Mouse (Mus musculus) hematopoietic stem cell, adult 5-6 weeks (primary cell): ENCODE measurements around the gene Ripply1. TPM values are rescaled to one million over a fixed set of nuclear protein-coding genes. Genes with fewer than 3 reads are reported as not detected.
"Not testable (repeated sequence)": the region's sequence is repeated elsewhere in the genome, so short reads cannot be mapped to it uniquely, and the experiment has no call there.

Source experiments
- ATAC-seq, 2 experiments: fragments of 125-278 bp in 1 of 2; replicated peaks in 1 of 2; 2 replicates each; pipeline ENCODE4 v1.8.0; 2016 to 2017; ENCODE audit warnings: inconsistent platforms in 2 of 2, mild to moderate bottlenecking in 2 of 2, moderate number of reproducible peaks in 2 of 2, low read depth in 1 of 2, moderate TSS enrichment in 1 of 2; ENCODE audit not compliant: low FRiP score in 2 of 2, poor library complexity in 2 of 2, severe bottlenecking in 2 of 2, insufficient read depth in 1 of 2, low TSS enrichment in 1 of 2
- total RNA-seq: library from RNA; stranded (forward); fragments of 172-1452, 232-1000 nt; gene quantifications from 2 replicates; pipeline ENCODE4 v1.2.3, GENCODE M21; 2017

The Ripply1 gene
- total RNA-seq, 1 experiment from 2014 or later: not detected

DNA sequence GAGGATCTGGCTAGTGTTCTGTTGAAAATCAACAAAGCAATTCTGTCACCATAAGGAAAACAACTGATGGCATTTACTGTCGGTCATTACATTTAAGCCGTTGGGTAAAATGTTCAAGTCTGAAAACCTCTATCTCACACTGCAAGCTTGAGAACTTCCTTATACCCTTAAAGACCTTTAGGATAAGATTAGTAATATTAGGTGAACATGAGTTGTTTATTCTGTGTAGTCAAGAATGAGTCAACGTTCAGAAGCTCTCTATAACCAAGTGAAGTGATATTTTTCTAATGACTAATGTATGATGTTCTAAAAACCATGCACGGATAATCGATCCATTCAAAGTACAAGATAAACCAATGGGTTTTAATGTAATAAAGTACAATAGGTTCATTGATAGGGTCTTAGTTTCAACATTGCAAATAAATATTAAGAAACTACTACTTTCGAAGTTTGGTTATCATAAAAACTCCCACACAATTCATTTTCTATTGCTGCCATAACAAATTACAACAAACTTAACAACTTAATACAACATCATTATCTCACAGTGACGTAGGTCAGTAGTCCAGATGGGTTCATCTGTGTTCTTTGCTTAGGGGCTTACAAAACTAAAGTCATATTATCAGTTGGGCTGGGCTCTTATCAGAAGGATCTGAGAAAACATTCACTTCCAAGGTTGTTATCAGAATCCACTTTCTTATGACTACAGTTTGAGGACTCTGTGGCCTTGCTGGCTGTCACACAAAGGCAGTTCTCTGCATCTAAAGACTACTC is 12.1 kb upstream of the Ripply1 start:
- ATAC-seq: no peak

DNA sequence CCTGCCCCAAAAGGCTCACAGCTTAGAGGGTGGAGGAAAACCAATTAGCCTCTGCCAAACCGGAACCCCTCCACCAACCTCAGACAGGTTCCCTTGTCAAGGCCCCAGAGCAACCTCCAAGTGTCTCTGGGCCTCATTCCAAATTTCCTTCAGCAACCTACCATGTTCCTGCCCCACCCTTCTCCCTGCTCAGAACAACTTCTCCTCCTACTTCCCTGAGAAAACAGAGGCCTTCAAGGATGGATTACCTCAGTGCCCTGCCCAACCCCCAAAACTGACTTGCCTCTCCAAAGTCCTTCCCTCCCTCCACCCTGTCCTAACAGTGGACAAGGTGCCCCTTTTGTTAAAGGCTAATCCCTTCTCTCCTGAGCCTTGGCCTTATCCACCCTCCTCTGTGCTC is 3.6 kb upstream of the Ripply1 start:
- ATAC-seq: peak; percentile 76 to 96

DNA sequence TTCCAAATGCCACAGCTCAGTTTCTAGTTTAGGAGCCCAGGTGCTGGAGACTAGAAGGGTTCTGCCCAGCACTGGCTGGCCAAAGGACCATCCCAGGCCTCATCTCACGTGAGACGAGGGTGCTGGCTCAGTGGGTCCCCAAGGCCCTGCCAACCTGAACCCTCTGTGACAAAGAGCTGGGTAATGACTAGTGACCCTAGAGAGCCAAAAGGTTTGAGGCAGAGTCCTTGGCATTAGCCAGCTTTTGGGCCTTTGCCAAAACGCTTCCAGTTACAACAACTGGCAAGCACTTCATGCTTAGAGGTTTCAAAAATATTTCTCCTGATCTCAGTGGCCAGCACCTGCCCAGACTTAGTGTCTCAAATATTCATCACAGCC is 881 bp upstream of the Ripply1 start:
- ATAC-seq: no peak

DNA sequence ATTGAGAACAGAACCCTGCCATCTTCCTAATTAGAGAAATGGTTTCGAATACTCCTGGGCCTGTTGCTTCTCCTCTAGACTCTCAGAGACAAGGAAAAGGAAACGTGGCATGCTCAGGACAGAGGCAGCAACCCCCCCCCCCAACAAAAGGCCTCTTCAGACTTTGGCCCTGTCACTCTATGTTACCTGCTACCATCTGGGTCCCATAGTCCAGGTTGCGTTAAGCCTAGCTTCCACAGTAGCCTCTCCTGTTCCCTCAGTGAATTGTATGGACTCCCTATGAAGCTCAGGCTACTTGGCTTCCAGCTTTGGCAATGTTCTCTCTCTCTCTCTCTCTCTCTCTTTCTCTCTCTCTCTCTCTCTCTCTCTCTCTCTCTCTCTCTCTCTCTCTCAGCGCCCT is 590 bp downstream of the Ripply1 start:
- no peak for ATAC-seq

DNA sequence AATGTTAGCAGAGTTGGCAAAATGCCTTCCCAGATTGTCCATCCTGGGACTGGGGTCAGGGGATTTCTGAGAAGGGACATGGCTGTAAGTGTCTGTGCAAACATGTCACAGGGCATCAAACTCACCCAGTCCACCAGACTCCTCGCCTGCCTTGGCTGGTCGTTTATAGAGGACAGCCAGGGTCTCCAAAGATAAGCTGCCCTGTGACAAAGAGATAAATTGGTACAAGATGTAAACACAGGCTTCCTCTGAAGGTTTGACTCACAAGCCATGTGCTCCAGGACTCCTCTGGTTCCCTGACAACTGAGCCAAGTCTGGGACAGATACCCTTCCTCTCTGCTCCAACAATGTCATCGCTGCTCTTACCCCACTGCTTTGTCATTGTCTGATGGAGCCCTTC is 1.2 kb downstream of the Ripply1 start:
- ATAC-seq: no peak

DNA sequence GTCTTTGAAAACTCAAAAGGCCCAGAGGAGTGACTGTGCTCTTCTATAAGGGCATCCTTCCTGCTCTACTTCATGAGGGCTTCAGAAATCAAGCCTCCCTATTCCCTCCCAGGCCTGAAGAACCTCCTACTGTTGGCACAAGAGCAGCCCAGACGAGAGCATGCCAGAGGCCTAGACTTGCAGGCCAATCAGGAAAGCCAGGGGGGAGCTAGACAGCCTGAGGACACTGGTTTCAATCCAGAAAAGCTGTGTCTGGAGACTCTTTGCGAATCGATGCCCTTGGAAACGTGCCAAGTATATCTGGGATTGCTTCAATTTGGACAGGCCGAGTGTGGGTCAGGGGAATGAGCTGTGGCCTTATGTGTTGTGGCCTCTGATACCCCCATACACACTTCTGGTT is 2.8 kb downstream of the Ripply1 start:
- ATAC-seq: no peak

DNA sequence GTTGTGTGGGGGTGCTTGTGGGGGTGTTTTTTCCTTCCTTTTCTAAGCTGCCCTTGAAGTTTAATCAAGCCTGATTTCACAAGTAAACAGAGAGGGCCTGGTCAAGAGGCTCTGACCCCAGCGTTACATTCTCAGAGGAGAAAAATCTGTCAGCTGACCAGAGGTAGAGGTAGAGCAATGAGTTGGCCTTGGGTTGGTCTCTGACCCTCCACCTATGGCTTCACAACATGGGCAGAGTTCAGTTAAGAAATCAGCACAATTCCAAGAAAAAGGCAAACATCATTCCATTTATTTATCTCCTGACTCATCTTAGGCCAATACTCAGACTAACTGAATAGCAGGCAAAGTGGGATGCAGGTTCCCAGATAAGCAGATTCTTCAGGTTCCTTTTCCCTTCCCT is 3.3 kb downstream of the Ripply1 start:
- ATAC-seq: no peak

DNA sequence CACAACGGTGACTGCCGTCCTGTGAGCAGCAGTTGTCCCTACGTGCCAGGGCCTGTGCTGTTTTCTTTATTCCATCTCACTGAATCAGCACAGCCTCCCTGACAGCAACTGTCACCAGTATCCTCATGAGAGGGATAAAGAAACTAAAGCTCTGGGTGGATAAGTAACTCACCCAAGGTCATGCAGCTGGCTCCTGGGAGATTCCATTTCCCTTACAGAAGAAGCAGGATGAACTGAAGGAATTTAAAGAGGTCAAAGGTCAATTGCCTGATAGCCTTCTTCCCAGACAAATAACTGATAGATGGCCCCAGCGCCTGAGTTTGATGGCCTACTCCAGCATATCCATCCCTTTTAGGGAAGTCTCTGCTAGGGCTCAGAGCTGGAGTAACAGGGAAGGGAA is 4.8 kb downstream of the Ripply1 start:
- no peak for ATAC-seq

DNA sequence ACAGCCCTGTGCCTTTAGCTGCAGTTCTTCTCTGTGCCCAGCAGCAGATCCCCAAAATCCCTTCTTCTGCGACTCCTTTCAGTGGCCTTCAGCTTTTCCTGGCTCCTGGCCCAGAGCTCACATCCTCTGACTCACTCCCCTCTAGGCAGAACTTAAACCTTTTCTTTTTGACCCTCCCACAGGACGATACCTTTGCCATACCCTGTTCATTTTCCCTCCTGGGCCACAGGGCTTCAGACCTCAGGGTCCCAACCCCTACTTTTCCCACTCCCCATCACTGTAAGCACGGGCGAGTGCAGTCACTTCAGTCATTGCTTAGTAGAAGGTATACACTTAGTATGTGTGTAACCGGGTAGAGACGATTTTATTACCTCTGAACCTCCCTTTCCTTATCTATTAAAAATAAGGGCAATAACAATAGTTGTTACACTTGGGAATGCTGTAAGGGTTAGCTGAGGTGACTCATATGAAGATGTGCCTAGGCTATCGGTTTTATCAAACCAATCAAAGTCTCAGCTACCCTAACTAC is 7.0 kb downstream of the Ripply1 start:
- ATAC-seq: peak; percentile 46 to 56; a peak in 2 of 4 replicates

DNA sequence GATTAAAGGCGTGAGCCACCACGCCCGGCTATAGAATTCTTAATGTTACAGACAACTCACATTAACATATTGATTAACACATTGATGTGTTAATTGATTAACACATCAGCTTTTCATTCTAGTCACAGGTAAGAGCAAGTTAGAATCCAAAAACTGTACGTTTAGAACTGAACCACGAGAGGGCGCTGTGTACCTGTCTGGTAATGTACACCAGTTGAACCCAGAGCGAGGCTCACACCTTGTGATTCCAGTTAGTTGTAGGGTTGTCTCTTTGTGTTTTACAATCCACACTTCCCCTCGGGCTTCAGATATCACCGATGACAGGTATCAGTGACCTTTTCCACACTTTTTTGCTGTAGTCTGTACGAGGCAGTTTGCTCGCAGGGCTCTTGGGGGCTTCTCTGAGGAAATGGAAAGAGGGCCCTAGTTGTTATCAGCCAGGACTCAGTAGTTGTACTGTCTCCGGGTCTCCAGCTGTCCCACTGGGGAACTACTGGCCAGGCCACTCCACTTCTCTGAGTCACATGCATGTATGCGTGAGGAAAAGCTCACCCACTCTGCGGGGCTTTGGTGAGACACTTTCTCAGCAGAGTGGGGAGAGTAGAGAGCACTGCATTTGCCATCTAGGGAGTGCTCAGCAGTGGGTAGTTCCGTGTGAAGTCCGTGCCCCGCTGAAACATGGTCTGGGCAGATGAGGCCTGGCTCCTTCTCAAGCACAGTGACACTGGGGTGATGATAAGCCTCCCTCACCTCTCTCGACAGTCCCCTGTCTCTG is 7.7 kb downstream of the Ripply1 start:
- ATAC-seq: peak; percentile 70 to 85

DNA sequence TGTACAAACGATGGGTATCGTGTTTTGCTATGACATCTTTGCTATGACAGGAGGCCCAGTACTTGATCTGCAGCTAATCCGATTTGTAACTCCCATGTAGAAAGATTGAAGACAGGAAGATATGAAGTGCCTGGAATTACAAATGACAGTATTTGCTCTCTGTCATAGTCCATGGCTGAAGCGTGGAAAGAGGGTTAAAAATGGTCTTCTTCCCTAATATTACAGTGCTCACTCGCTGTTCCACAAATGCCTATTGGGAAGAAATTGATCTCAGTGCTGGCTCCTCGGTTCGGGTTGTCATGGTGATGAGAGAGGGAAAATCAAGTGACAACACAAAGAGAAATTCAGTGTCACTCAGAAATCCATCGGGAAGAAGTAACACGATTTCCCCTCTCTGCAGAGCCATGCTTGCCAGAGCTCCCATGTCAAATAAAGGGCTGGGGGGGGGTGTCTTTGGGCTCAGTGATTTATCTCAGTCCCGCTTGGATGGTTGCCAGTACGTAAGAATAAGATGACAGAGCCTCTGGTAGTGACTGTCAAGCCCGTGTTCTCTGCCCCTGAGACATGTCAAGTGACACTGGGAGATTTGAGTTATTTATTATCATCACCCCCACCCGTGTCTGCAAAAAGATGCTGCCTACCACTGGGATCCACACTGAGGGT is 12.0 kb downstream of the Ripply1 start:
- ATAC-seq: no peak

DNA sequence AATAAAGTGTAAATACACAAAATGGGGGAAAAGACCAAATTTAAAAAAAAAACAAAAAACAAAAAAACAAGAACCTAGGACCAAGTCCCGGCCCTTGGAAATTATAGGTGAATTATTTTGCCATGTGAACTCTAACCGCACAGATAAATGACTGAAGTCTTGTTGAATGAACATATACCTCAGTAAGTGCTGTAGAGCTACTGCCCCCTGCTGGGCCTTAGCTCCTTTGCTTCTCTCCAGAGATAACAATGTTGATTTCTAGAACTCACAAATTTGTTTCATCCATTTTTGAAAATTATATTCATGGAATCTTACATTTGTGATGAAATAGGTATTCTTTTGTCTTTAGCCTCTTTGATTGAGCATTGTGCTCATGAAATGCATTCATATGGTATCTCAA is 19.6 kb downstream of the Ripply1 start:
- no peak; a peak in 1 of 4 replicates for ATAC-seq

DNA sequence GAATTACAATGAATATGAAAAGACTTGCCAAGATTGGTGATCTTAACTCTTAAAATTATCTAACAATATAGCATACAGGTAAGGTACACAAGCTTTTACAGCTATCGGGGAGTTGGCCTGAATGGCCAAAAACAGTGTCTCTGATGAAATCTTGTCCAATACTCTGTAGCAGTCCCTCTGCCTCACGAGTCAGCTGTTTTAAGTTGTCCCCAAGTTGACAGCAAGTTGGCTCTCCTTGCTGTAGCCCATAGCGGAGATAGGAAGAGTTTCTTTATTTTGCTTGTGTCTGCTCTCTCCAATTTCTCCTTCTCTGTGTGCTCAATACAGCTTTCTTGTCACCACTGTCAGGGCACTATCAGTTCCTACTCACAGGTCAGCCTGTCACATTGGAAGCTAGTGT is 23.5 kb downstream of the Ripply1 start:
- not testable (repeated sequence) for ATAC-seq

DNA sequence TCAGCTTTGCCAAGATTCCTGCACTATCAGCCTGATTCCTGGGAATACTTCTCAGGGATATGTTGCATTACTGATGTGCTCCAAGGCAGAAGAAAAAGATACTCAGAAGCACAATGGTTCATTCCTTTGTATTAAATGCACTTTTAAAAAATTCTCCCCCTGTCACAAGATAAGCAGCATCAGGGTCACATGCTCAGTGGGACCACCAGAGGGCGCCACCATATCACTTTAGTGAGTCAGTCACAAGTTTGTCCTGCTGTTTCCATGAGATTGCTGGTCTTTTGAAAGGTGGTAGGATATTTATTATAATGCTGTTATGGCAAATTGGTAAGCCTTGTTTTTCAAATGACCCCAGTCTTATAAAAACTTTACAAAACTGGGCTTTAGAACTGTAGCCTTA is 30.3 kb downstream of the Ripply1 start:
- ATAC-seq: no peak

DNA sequence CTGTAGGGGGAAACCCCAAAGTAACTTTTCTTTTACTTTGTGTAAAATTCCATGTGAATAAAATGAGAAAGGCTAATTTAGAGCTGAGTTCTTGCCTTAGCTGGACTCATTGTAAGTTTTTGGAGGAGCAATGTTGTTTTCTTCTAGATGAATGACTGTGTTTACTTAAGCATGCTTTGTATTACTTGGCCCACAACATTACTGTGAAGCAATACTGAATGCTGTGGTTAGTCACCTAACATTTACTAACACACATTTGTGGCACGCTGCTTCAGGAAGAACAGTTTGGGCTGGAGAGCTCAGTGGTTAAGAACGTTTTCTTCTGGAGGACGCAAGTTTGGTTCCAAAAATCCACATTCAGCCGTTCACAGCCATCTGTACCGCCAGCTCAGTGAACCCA is 45.1 kb downstream of the Ripply1 start:
- no peak for ATAC-seq

DNA sequence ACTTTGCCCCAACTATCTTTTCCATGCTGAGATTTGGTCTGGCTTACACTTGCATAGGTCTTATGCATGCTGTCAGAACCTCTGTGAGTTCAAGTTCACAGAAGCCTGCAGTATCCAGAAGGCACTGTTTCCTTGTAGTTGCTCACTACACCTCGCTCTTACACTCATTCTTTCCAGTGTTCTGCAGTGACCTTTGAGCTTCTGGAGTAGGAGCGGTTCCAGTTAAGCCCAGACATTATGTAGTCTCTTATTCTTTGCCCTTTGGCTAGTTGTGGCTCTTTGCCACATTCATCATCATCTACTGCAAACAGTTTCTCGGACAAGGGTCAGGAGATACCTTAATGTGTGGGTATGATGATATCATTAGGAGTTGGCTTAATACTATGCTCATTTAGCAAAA is 51.6 kb downstream of the Ripply1 start:
- no peak for ATAC-seq
